8 mouse cellular contexts compared by ENCODE assay signal in the genomic region with DNA sequence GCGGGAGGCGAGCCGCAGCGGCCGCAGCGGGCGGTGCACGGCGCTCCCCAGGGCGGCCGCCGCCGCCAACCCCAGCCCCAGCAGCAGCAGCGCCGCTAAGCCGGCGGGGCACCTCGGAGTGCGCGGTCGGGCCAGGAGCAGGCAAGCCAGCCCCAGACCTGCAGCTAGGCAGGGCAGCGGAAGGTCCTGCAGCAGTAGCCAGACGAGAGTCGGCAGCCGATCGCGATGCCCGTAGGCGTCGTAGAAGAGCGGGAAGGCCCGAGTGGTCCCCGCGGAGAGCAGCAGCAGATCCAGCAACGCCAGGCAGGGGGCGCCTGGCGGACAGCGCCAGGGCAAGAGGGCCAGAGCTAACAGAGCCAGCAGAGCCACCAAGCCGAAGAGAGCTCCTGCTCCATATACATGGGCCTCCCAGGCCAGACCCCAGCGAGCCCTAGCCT. TPM values are rescaled to one million over a fixed set of nuclear protein-coding genes. Genes with fewer than 3 reads are reported as not detected.
DNase-seq lines count a peak whose midpoint lies in the region; ATAC-seq and TF ChIP-seq lines count a peak whose summit lies in the region.

No protein-coding gene starts in this region.

- in situ Hi-C loops in CH12.LX (cut with MboI; ENCODE audit: low pct_ligation_motif_present, low pct_unique_long_range_greater_than_20kb, low sequenced_read_pairs), result no loop called here

- TF ChIP-seq RAD21 in CH12.LX (IDR thresholded peaks at IDR 0.05; ENCODE audit: low read depth, low read length), result peak; percentile 32

- DNase-seq in CH12.LX (ENCODE audit: extremely low read depth), result peak; percentile 43
- DNase-seq in c-Kit-positive CD71-positive TER-119-positive erythroid progenitor cells, embryonic 14.5 days (ENCODE audit: low spot score), result peak; percentile 28
- peak; percentile 85 to 89 for DNase-seq in heart, postnatal 10 days
- peak; percentile 75 to 87 for DNase-seq in kidney, postnatal 36 days

- H3K9ac ChIP-seq in CH12.LX (ENCODE audit: insufficient read depth, low read depth), result no peak overlapping the region
- peak overlapping the region; percentile 73 for H3K9ac ChIP-seq in forebrain, embryonic 13.5 days
- no peak overlapping the region for H3K9ac ChIP-seq in liver, embryonic 16.5 days (ENCODE audit: low read depth, low read length)
- peak overlapping the region; percentile 73 for H3K9ac ChIP-seq in neural tube, embryonic 13.5 days

- no peaks in the 10 kb centered on the region for H3K79me2 ChIP-seq in CH12.LX (replicated peaks; ENCODE audit: control insufficient read depth, extremely low read depth, insufficient read depth, poor library complexity, severe bottlenecking)

- no peak for TF ChIP-seq EP300 in CH12.LX (IDR thresholded peaks at IDR 0.05; ENCODE audit: low read length)

- peaks cover 93% of the 10 kb centered on the region for H3K27me3 ChIP-seq in CH12.LX (replicated peaks)
- H3K27me3 ChIP-seq in forebrain, embryonic 13.5 days, result peaks cover 83% of the 10 kb centered on the region
- H3K27me3 ChIP-seq in liver, embryonic 16.5 days (ENCODE audit: control insufficient read depth, insufficient read depth, low read depth, low read length), result peaks cover 92% of the 10 kb centered on the region
- H3K27me3 ChIP-seq in neural tube, embryonic 13.5 days, result peaks cover 86% of the 10 kb centered on the region
- H3K27me3 ChIP-seq in testis, adult 2 months (ENCODE audit: control insufficient read depth, insufficient read depth, low read length), result no peaks in the 10 kb centered on the region

- H3K27ac ChIP-seq in CH12.LX (ENCODE audit: insufficient read depth, low read depth), result no peak overlapping the region
- H3K27ac ChIP-seq in forebrain, embryonic 13.5 days, result no peak overlapping the region
- H3K27ac ChIP-seq in liver, embryonic 16.5 days (ENCODE audit: low read length), result no peak overlapping the region
- H3K27ac ChIP-seq in neural tube, embryonic 13.5 days (replicated peaks), result no peak overlapping the region
- H3K27ac ChIP-seq in testis, adult 2 months (ENCODE audit: control insufficient read depth, insufficient read depth, low read depth, low read length), result no peak overlapping the region

- no peaks in the 10 kb centered on the region for H3K36me3 ChIP-seq in CH12.LX (replicated peaks in 1 of 2; ENCODE audit: control insufficient read depth in 1 of 2, insufficient read depth in 1 of 2, low read length in 1 of 2)
- H3K36me3 ChIP-seq in forebrain, embryonic 13.5 days (ENCODE audit: poor library complexity, severe bottlenecking), result no peaks in the 10 kb centered on the region
- no peaks in the 10 kb centered on the region for H3K36me3 ChIP-seq in liver, embryonic 16.5 days (ENCODE audit: control insufficient read depth, insufficient read depth)
- no peaks in the 10 kb centered on the region for H3K36me3 ChIP-seq in neural tube, embryonic 13.5 days
- no peaks in the 10 kb centered on the region for H3K36me3 ChIP-seq in testis, adult 2 months (ENCODE audit: control insufficient read depth, insufficient read depth, low read length)

- no peak for TF ChIP-seq POLR2A in CH12.LX (IDR thresholded peaks at IDR 0.05; ENCODE audit: low read depth, low read length)
- TF ChIP-seq POLR2A in testis, adult 2 months (IDR thresholded peaks at IDR 0.05; ENCODE audit: control insufficient read depth, low read depth, low read length), result no peak

- WGBS in forebrain, embryonic 13.5 days, result under 1% methylated on average over 38 of the region's 40 CpGs
- under 1% methylated on average over 40 of the region's 40 CpGs for WGBS in liver, embryonic 16.5 days (ENCODE audit: insufficient replicate concordance)
- WGBS in neural tube, embryonic 13.5 days, result 0% methylated on average over 38 of the region's 40 CpGs

- H3K4me2 ChIP-seq in CH12.LX (ENCODE audit: insufficient read depth, low read depth, poor library complexity, severe bottlenecking), result peak overlapping the region; percentile 30; the same call in 1 of the 2 replicates
- peak overlapping the region; percentile 94 for H3K4me2 ChIP-seq in forebrain, embryonic 13.5 days
- peak overlapping the region; percentile 75 for H3K4me2 ChIP-seq in liver, embryonic 16.5 days (ENCODE audit: low read depth, low read length)
- peak overlapping the region; percentile 87 for H3K4me2 ChIP-seq in neural tube, embryonic 13.5 days

- dilution Hi-C loops in CH12.LX (cut with MboI; ENCODE audit: extremely low pct_ligation_motif_present, extremely low pct_unique_long_range_greater_than_20kb, low sequenced_read_pairs), result no loop called here

- ATAC-seq in forebrain, embryonic 13.5 days, result peak; percentile 77
- ATAC-seq in liver, embryonic 16.5 days (ENCODE audit: low read depth), result peak; percentile 62
- peak; percentile 64 for ATAC-seq in neural tube, embryonic 13.5 days (ENCODE audit: low read depth)

- peak in 1 of 2 experiments; percentile 76; a peak in 2 of 4 replicates for TF ChIP-seq CTCF in CH12.LX (conservative IDR thresholded peaks at IDR 0.05 in 1 of 2, IDR thresholded peaks at IDR 0.05 in 1 of 2; ENCODE audit: low read depth in 2 of 2, low read length in 2 of 2)
- TF ChIP-seq CTCF in testis, adult 2 months (IDR thresholded peaks at IDR 0.05; ENCODE audit: control insufficient read depth, insufficient read depth, insufficient replicate concordance, low read depth, low read length), result peak; percentile 58; the same call in 1 of the 2 replicates

- H3K4me3 ChIP-seq in CH12.LX (replicated peaks in 1 of 3; ENCODE audit: low read depth in 2 of 3, low read length in 2 of 3, poor library complexity in 1 of 3), result peak overlapping the region in 1 of 3 experiments; percentile 26
- peak overlapping the region; percentile 58 for H3K4me3 ChIP-seq in forebrain, embryonic 13.5 days
- peak overlapping the region; percentile 54 for H3K4me3 ChIP-seq in liver, embryonic 16.5 days (ENCODE audit: low read depth, low read length)
- peak overlapping the region; percentile 54 for H3K4me3 ChIP-seq in neural tube, embryonic 13.5 days
- peak overlapping the region; percentile 54 for H3K4me3 ChIP-seq in testis, adult 2 months (ENCODE audit: control insufficient read depth, low read depth, low read length)

- H3K4me1 ChIP-seq in CH12.LX (ENCODE audit: control insufficient read depth in 1 of 2, insufficient read depth in 2 of 2), result peaks cover 0 to 6% of the 10 kb centered on the region in 2 experiments; a peak in 1 of 4 replicates
- peaks cover 20% of the 10 kb centered on the region for H3K4me1 ChIP-seq in forebrain, embryonic 13.5 days
- H3K4me1 ChIP-seq in liver, embryonic 16.5 days (ENCODE audit: control insufficient read depth, low read depth, low read length), result peaks cover 3% of the 10 kb centered on the region
- H3K4me1 ChIP-seq in neural tube, embryonic 13.5 days (replicated peaks), result peaks cover 26% of the 10 kb centered on the region
- peaks cover 9% of the 10 kb centered on the region for H3K4me1 ChIP-seq in testis, adult 2 months (ENCODE audit: control insufficient read depth, insufficient read depth, low read length)

- intact Hi-C loops in heart, postnatal 10 days (cut with DNase I), result loop anchor here (1.0 kb wide), 1 partner anchor 27 kb away; no protein-coding TSS in a partner anchor

- H3K9me3 ChIP-seq in CH12.LX (replicated peaks; ENCODE audit: low read length), result no peaks in the 10 kb centered on the region
- no peaks in the 10 kb centered on the region for H3K9me3 ChIP-seq in forebrain, embryonic 13.5 days (replicated peaks)
- H3K9me3 ChIP-seq in liver, embryonic 16.5 days (replicated peaks; ENCODE audit: control insufficient read depth, low read length), result no peaks in the 10 kb centered on the region
- H3K9me3 ChIP-seq in neural tube, embryonic 13.5 days, result no peaks in the 10 kb centered on the region

TF ChIP-seq in CH12.LX, 34 proteins besides CTCF, POLR2A, EP300 and RAD21 (continues in another document):
- TF ChIP-seq USF2 (conservative IDR thresholded peaks at IDR 0.05; ENCODE audit: low read depth, low read length) (no peak), JUN (IDR thresholded peaks at IDR 0.05; ENCODE audit: insufficient read depth, low read depth, low read length) (no peak), MAZ (IDR thresholded peaks at IDR 0.05; ENCODE audit: low read depth, low read length) (no peak), USF1 (IDR thresholded peaks at IDR 0.05; ENCODE audit: low read depth, low read length) (no peak), MAFK (IDR thresholded peaks at IDR 0.05; ENCODE audit: insufficient replicate concordance, low read length) (no peak), IRF4 (IDR thresholded peaks at IDR 0.05; ENCODE audit: low read depth, low read length) (peak; percentile 24; the same call in 1 of the 2 replicates), ZKSCAN1 (IDR thresholded peaks at IDR 0.05; ENCODE audit: borderline replicate concordance, low read depth, low read length) (no peak), ZNF384 (IDR thresholded peaks at IDR 0.05; ENCODE audit: low read depth, low read length) (no peak)

RNA-seq across cellular contexts. Expression of a gene that starts 6.2 kb away (rescaled TPM):
- total RNA-seq in CH12.LX (2012; rRNA removed), result 37.6 and 46.7 TPM in 2 replicates
- total RNA-seq in CH12.LX (2014; rRNA removed), result 56.2 and 63.9 TPM in 2 replicates
- 103 and 109 TPM in 2 replicates for polyA plus RNA-seq in CH12.LX (2012; ENCODE audit: insufficient read length, low read depth)
- 46.9 and 48.8 TPM in 2 replicates for polyA plus RNA-seq in forebrain, embryonic 13.5 days (2015; fragmentation: Nextera tagmentation; extraction: Ambion mirVana)
- total RNA-seq in heart, postnatal 10 days (2021), result 10 to 100 TPM; 21.0 to 22.5 TPM
- 8.8 and 8.9 TPM in 2 replicates for polyA plus RNA-seq in liver, embryonic 16.5 days (2015; fragmentation: Nextera tagmentation; extraction: Ambion mirVana)
- 41.3 and 44.4 TPM in 2 replicates for polyA plus RNA-seq in neural tube, embryonic 13.5 days (2015; fragmentation: Nextera tagmentation; extraction: Ambion mirVana)
- polyA plus RNA-seq in testis, adult 2 months (2012; rRNA removed), result 27.1 and 27.5 TPM in 2 replicates

RNA-seq across cellular contexts. Expression of a gene that starts 8.4 kb away (rescaled TPM):
- total RNA-seq in CH12.LX (2012; rRNA removed) (not detected in 2 replicates), CH12.LX (2014; rRNA removed) (not detected in 2 replicates)
- not detected in 2 replicates for polyA plus RNA-seq in CH12.LX (2012; ENCODE audit: insufficient read length, low read depth)
- 1.5 and 1.8 TPM in 2 replicates for polyA plus RNA-seq in forebrain, embryonic 13.5 days (2015; fragmentation: Nextera tagmentation; extraction: Ambion mirVana)
- 1 to 10 TPM; 6.4 to 6.7 TPM for total RNA-seq in heart, postnatal 10 days (2021)
- polyA plus RNA-seq in liver, embryonic 16.5 days (2015; fragmentation: Nextera tagmentation; extraction: Ambion mirVana), result 0.04 TPM in 1 of 2 replicates, not detected in the other
- 4.8 TPM in 2 replicates for polyA plus RNA-seq in neural tube, embryonic 13.5 days (2015; fragmentation: Nextera tagmentation; extraction: Ambion mirVana)
- polyA plus RNA-seq in testis, adult 2 months (2012; rRNA removed), result 0.48 and 0.57 TPM in 2 replicates

RNA-seq across cellular contexts. Expression of a gene that starts 45.2 kb away (rescaled TPM):
- 14.9 and 17.3 TPM in 2 replicates for total RNA-seq in CH12.LX (2012; rRNA removed)
- 2.5 and 3.1 TPM in 2 replicates for total RNA-seq in CH12.LX (2014; rRNA removed)
- polyA plus RNA-seq in CH12.LX (2012; ENCODE audit: insufficient read length, low read depth), result 19.6 and 21.6 TPM in 2 replicates
- polyA plus RNA-seq in forebrain, embryonic 13.5 days (2015; fragmentation: Nextera tagmentation; extraction: Ambion mirVana), result 37.6 and 39.2 TPM in 2 replicates
- 10 to 100 TPM; 35.2 to 41.5 TPM for total RNA-seq in heart, postnatal 10 days (2021)
- polyA plus RNA-seq in liver, embryonic 16.5 days (2015; fragmentation: Nextera tagmentation; extraction: Ambion mirVana), result 8.4 and 10.0 TPM in 2 replicates
- 84.7 and 91.1 TPM in 2 replicates for polyA plus RNA-seq in neural tube, embryonic 13.5 days (2015; fragmentation: Nextera tagmentation; extraction: Ambion mirVana)
- 6.1 and 7.7 TPM in 2 replicates for polyA plus RNA-seq in testis, adult 2 months (2012; rRNA removed)

Comparison
In these comparisons a context has a peak if more than half of its experiments do, and no peak if none do; other contexts are left out.
1. DNase-seq: peak in every context shown above with its lines; median percentile 87 in heart, postnatal 10 days; 81 in kidney, postnatal 36 days; 43 in CH12.LX; 28 in c-Kit-positive CD71-positive TER-119-positive erythroid progenitor cells, embryonic 14.5 days.
2. H3K4me2 ChIP-seq: peak in every context shown above with its lines; median percentile 94 in forebrain, embryonic 13.5 days; 87 in neural tube, embryonic 13.5 days; 75 in liver, embryonic 16.5 days; 30 in CH12.LX.
3. H3K9ac ChIP-seq: peak in forebrain, embryonic 13.5 days (single experiment) and neural tube, embryonic 13.5 days (single experiment); none in CH12.LX (single experiment) and liver, embryonic 16.5 days (single experiment).
4. Peak in every context shown above with its lines, with median percentiles within 50 percentile points of each other: ATAC-seq.